Mouse (Mus musculus): ENCODE measurements at regions not wholly inside any gene's neighbourhood (a gene's known extent, or its start where the extent isn't known, plus 50 kb on each side); places are given as distances from the start of the nearest gene placed in this dataset.

DNA sequence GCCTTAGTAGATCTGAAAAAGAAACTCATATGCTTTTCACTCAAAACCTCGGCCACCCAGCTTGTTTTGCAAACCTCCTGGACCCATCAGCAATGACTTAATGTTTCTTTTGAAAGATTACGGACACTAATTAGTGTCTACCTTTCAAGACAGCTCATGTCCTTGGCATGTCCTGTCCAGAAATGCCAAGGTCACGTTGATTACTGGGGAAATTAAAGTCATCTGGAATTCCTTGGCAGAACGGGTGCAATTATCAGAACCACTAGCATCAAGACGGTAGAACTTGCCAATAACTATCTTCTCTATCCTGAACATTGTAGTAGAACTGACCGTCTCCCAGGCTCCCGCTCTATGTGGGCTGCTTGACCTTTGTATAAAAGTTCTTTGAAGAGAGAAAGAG lies 166.8 kb upstream of the Cxadr start:
- no peak for TF ChIP-seq CTCF (IDR thresholded peaks at IDR 0.05; ENCODE audit: low read depth, low read length)
- TF ChIP-seq TAL1 (conservative IDR thresholded peaks at IDR 0.05; ENCODE audit: low read depth, low read length): no peak
- TF ChIP-seq POLR2AphosphoS5 (IDR thresholded peaks at IDR 0.05; ENCODE audit: insufficient replicate concordance, low read depth, low read length): no peak
- no peak for TF ChIP-seq GATA1 (IDR thresholded peaks at IDR 0.05; ENCODE audit: borderline replicate concordance, low read length)

Measured in G1E (cell line).